Mouse (Mus musculus): ENCODE data around the gene AL607142.1.

DNA sequence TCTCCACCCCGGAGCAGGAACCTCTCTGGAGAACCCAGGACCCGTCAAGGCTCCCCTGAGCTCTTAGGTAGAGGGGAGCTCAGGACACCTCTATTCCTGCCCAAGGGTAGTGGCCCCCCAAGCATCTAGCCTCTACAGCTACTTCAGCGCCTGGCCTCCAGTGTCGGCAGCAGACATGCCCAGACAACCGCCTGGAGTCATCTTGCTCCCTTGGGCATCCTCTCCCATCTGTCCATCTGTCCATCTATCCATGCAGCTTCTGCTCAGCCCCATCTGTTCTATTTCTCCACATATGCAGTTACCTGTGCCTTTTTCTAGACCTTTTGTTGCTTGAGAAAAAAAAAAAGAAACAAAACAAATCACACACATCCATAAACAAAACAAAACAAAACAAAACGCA, 69.4 kb downstream of the AL607142.1 start:
- TF ChIP-seq CTCF (IDR thresholded peaks at IDR 0.05; ENCODE audit: borderline replicate concordance, insufficient read depth, low read depth, low read length) (no peak), POLR2A (IDR thresholded peaks at IDR 0.05; ENCODE audit: borderline replicate concordance, insufficient read depth, low read length) (no peak)
